Mouse (Mus musculus) hindbrain, embryonic 10.5 days (tissue): ENCODE data around the gene Pkmyt1. TPM values are rescaled to one million over a fixed set of nuclear protein-coding genes. Genes with fewer than 3 reads are reported as not detected.

Experiments used
- DNase-seq: peaks from one replicate; pipeline ENCODE4 v3.0.0-alpha.2; 2017; ENCODE audit warnings: low spot score
- H3K27ac ChIP-seq: fragments of 300-500 bp; sonication (generic); 2 replicates; pipeline ENCODE4 v1.5.1; 2016; ENCODE audit warnings: mild to moderate bottlenecking, moderate library complexity
- H3K27me3 ChIP-seq: fragments of 300-500 bp; sonication (generic); 2 replicates; pipeline ENCODE4 v1.6.1; 2016; ENCODE audit warnings: mild to moderate bottlenecking; ENCODE audit not compliant: poor library complexity, insufficient read depth, severe bottlenecking
- H3K36me3 ChIP-seq: fragments of 300-500 bp; sonication (generic); 2 replicates; pipeline ENCODE4 v1.6.1; 2016; ENCODE audit warnings: mild to moderate bottlenecking, moderate library complexity
- H3K4me1 ChIP-seq: fragments of 300-500 bp; sonication (generic); replicated peaks from 2 replicates; pipeline ENCODE4 v1.6.1; 2016; ENCODE audit warnings: mild to moderate bottlenecking
- H3K4me3 ChIP-seq: fragments of 300-500 bp; sonication (generic); 2 replicates; pipeline ENCODE4 v1.5.1; 2016; ENCODE audit warnings: mild to moderate bottlenecking, moderate library complexity
- H3K9me3 ChIP-seq: fragments of 300-500 bp; sonication (generic); 2 replicates; pipeline ENCODE4 v1.6.1; 2016; ENCODE audit warnings: mild to moderate bottlenecking, moderate library complexity
- WGBS: fragments of 180-500 bp; shearing (Covaris S2); methylation state at CpG from one replicate; pipeline ENCODE4 v1.1.7; 2016; 5-methylcytosine and 5-hydroxymethylcytosine counted together
- polyA plus RNA-seq: library from polyadenylated mRNA; unstranded; fragments of >200 nt; fragmentation: Nextera tagmentation; extraction: Ambion mirVana; gene quantifications from 2 replicates; pipeline ENCODE4 v1.2.1, GENCODE M21; 2016

The Pkmyt1 gene
- polyA plus RNA-seq, 1 experiment from 2014 or later: 54.0 TPM

DNA sequence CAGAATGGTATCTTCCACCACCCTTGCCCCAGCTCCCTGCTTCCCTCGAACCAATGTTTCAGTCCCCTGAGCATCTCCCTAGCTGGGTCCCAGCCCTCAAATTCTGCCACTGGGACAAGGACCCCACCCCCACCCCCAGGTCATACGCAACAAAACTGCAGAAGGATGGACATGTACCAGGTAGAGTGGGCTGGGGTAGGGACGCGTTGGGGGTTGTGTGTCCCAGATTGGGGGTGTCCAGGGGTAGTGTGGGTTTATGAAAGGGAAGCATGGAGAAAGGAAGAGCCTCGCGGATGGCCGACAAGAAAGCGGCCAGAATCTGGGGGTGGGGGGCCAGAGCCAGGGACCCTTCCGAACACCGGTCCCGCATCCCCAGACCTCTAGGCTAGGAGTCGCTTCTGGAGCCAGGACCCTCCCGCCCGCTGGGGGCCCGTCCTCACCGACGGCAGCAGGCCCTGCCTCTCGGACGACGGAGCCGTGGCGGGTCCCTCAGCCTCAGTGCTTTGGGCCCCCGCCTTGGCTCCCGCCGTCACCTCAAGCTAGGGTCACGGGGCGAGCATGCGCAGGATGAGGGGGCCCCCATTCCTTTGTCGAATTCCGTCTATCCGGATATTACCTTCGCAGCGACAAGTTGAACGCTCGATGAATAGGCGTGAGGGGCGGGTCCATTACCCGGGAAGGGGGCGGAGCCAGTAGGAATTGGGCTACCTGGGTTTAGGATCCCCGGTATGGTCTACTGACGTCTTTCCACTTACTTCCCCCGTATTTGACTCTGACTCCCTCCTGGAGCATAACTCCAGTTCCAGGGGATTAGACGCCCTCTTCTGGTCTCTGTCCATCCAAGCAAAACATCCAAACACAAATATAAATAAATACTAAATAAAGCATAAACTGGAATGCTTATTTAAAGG lies 59.7 kb downstream of the Pkmyt1 start, which contains the start of gene Flywch2:
Gene Flywch2, minus strand, starts transcription at position 521 of the 911 bp plus-strand sequence.
- peak; percentile 79 for DNase-seq
- peak within 1 kb of the TSS; percentile 90 for H3K27ac ChIP-seq
- peak within 1 kb of the TSS; percentile 68 for H3K4me3 ChIP-seq
- WGBS: 2% methylated on average over 43 of the region's 43 CpGs
- peaks cover 30% of the 10 kb centered on the region for H3K4me1 ChIP-seq
- no peaks in the 10 kb centered on the region for H3K36me3 ChIP-seq
- H3K27me3 ChIP-seq: no peaks in the 10 kb centered on the region
- no peaks in the 10 kb centered on the region for H3K9me3 ChIP-seq

Other genes with a start within 250 kb of the Pkmyt1 start
- not detected in 2 replicates for gene Vmn2r117, start 246.6 kb upstream of the Pkmyt1 start, polyA plus RNA-seq
- gene Zfp213, start 162.1 kb upstream of the Pkmyt1 start, polyA plus RNA-seq: 25.3 and 27.5 TPM in 2 replicates
- 22.5 and 23.4 TPM in 2 replicates for gene Zfp13, start 126.8 kb upstream of the Pkmyt1 start, polyA plus RNA-seq
- 0.92 and 0.94 TPM in 2 replicates for gene Zscan10, start 125.5 kb upstream of the Pkmyt1 start, polyA plus RNA-seq
- 1.00 and 1.4 TPM in 2 replicates for gene Mmp25, start 81.1 kb upstream of the Pkmyt1 start, polyA plus RNA-seq
- gene Bicdl2, start 65.8 kb upstream of the Pkmyt1 start, polyA plus RNA-seq: 0.41 and 0.51 TPM in 2 replicates
- 34.0 and 45.4 TPM in 2 replicates for gene Hcfc1r1, start 52.7 kb upstream of the Pkmyt1 start, polyA plus RNA-seq
- 72.7 and 80.2 TPM in 2 replicates for gene Thoc6, start 52.5 kb upstream of the Pkmyt1 start, polyA plus RNA-seq
- 2.7 and 7.1 TPM in 2 replicates for gene Tnfrsf12a, start 48.9 kb upstream of the Pkmyt1 start, polyA plus RNA-seq
- 20.8 and 54.2 TPM in 2 replicates for gene Cldn6, start 47.1 kb upstream of the Pkmyt1 start, polyA plus RNA-seq
- gene Cldn9, start 42.3 kb upstream of the Pkmyt1 start, polyA plus RNA-seq: 6.3 and 13.1 TPM in 2 replicates
- gene 1520401A03Rik, start 3.6 kb upstream of the Pkmyt1 start, polyA plus RNA-seq: not detected in 2 replicates
- gene Paqr4, start 14.5 kb downstream of the Pkmyt1 start, polyA plus RNA-seq: 28.8 and 43.6 TPM in 2 replicates
- 3.4 and 4.3 TPM in 2 replicates for gene Kremen2, start 19.5 kb downstream of the Pkmyt1 start, polyA plus RNA-seq
- 181 and 211 TPM in 2 replicates for gene Flywch1, start 45.3 kb downstream of the Pkmyt1 start, polyA plus RNA-seq
- gene Flywch2, start 59.7 kb downstream of the Pkmyt1 start, polyA plus RNA-seq: 22.9 and 34.9 TPM in 2 replicates
- gene Srrm2, start 64.2 kb downstream of the Pkmyt1 start, polyA plus RNA-seq: 517 and 570 TPM in 2 replicates
- gene Elob, start 102.8 kb downstream of the Pkmyt1 start, polyA plus RNA-seq: 1,118 and 1,222 TPM in 2 replicates
- 0.24 TPM in 1 of 2 replicates, not detected in the other for gene Prss33, start 109.7 kb downstream of the Pkmyt1 start, polyA plus RNA-seq
- not detected in 2 replicates for gene Prss32, start 117.5 kb downstream of the Pkmyt1 start, polyA plus RNA-seq
- gene Prss41, start 117.8 kb downstream of the Pkmyt1 start, polyA plus RNA-seq: 1.6 and 1.9 TPM in 2 replicates
- not detected in 2 replicates for gene Prss21, start 141.7 kb downstream of the Pkmyt1 start, polyA plus RNA-seq
- not detected in 2 replicates for gene Dcpp1, start 154.5 kb downstream of the Pkmyt1 start, polyA plus RNA-seq
- not detected in 2 replicates for gene Dcpp2, start 154.5 kb downstream of the Pkmyt1 start, polyA plus RNA-seq
- not detected in 2 replicates for gene Dcpp3, start 191.1 kb downstream of the Pkmyt1 start, polyA plus RNA-seq
- not detected in 2 replicates for gene Sbp, start 215.3 kb downstream of the Pkmyt1 start, polyA plus RNA-seq
- not detected in 2 replicates for gene Sbpl, start 228.9 kb downstream of the Pkmyt1 start, polyA plus RNA-seq